Mouse (Mus musculus) fat pad, adult 2 months (tissue): ENCODE results near the gene Tll2.

ENCODE experiments used
- DNase-seq: peaks from one replicate; pipeline ENCODE4 v3.0.0-alpha.2; 2011; ENCODE audit warnings: low read depth, low spot score; ENCODE audit errors: extremely low read depth

The Tll2 gene

DNA sequence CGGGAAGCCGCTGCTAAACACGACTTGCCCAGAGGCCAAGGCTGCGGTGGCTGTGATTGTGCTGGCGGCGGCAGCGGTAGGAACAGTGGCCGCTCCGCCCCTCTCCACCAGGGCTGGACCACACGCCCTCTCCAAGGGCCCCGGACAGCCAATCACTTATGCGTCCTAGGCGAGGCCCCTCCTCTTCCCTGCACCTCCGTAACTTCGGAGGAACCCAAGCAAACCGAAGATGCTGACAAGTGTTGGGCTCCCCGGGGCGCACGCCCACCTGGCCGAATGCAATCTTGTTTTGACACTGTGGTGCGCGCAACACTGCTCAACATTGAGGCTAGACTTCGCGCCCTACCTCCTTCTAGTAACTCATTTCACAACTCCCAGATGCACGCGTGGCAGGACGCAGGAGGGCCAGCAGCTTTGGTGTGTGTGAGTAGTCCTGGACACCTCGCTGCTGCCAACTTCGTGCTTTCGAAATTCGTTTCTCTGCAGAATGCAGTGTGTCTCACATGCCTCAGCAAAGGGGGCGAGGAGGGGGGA, at the start of gene Tll2:
Gene Tll2, minus strand, starts transcription at position 25 of the 534 bp plus-strand sequence.
- no peak for DNase-seq

DNA sequence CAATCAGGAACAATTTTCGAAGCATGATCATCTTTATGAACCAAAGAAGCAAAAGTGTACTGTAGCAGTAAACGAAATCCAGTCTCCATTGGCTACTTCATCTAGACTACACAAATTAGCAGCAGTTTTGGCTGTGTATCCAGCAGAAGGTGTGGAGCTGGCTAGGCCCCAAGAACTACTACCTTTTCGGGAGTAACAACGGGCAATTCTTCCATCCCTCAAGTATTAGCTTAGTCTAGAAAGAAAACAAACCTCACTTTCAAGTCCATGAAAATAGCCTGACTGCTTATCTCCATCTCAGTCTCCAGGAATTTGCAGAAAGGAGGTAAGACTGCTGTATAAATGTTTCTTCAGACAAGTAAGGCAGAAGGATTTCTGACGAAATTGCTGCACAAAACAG, 47.9 kb upstream of the Tll2 start:
- no peak for DNase-seq

DNA sequence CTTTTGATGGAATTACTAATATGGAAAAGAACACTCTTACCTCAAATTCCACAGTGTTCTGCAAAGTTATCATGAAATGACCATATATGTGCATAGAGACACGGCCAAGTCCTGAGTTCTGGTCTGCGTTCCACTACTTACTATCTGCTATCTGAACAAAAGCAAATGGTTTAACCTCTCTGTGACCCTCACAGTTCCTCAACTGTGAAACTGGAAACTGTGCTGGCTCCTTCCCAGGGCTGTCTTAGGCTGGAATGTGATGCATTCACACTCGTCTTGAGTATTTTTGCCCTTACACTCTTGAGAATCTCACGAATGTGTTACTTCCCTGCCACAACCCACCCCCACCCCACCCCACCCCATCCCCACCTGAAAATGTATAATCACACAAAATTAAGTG, 42.3 kb upstream of the Tll2 start:
- DNase-seq = no peak

DNA sequence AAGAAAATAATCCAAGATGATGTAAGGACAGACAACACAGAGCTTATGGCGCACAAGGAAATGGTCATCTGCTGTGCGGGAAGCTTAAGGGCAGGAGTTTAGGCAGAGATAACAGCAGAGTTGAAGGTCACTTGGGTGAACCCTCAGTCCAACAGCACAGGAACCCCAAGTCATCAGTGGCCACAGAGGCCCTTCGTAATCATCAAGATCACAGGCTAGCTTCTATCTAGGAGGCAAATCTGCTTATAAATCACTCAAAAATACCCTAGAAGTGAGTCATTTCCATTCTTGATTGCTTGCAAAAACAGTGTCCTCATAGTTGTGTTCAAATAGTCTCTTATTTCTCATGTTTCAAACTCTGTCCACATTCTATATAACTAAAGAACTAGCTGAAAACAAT, 41.6 kb upstream of the Tll2 start:
- no peak for DNase-seq

DNA sequence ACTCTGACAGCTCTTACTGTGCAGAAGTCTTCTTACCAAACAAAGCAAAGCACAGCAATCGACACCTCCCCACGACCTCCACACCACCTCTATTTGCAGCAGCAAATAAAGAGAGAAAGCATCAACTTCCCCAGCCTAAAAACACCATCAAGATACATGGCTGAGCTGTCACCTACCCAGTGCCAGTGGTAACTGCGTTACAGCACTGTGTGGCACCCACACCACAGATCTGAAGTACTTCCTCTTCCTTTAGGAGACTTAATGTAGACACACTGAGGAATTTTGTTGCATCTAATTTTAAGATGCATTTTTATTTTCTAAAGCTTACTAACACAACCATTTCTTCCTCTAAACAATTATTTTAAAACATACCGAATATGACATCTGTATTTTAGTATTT, 39.6 kb upstream of the Tll2 start:
- DNase-seq = no peak

DNA sequence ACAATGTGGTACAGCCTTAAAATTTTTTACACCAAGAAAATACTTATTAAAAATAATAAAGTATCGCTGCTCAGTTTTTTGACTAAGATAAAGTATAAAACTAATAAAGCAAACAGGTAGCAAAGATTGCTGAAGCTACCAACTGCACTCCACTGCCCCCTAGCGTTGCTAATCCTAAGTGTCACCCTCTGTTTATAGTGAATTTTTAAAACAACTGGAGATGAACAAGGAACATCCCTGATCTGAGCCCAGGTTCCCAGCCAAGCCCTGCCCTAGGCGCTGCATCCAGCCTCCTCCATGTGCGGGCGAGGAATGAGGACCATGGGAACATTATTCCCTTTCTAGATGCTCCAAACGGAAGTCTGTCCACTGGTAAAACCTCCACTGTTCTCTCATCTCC, 37.9 kb upstream of the Tll2 start:
- no peak for DNase-seq

DNA sequence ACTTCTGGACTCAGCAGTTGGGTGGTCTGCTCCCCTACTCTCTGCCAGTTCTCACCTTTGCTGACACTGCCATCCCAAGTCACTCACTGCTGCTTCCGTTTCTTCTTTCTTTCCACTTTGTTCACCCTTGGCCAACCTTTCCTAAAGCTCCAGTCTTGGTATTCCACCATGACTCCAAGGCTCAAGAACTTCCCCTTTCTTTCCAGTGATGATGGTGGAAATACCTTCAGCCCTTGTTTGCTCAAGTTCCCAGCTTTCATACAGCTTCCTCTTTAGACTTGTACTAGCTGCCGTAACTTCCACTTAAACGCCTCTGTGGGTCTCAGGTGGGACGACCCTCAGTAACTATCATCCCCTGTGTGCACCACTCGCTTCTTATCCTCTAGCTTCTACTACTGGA, 35.4 kb upstream of the Tll2 start:
- no peak for DNase-seq

DNA sequence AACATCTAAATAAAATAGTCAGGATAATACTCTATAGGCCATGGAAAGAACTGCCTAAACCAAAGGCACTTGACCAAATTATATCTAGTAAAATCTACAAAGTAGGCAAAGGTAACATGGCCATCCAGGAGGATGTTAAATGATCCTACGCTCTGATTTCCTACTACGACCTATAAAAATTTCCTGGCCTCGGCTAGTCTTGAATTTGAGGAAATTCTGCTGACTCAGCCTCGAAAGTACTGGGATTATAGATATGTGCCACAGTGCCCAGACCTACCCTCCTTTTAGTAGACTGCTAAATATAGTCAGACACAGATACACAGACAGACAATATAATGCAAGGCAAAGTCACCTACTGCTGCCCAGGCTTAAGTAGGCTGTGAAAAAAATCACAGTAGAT, 27.1 kb upstream of the Tll2 start:
- no peak for DNase-seq

DNA sequence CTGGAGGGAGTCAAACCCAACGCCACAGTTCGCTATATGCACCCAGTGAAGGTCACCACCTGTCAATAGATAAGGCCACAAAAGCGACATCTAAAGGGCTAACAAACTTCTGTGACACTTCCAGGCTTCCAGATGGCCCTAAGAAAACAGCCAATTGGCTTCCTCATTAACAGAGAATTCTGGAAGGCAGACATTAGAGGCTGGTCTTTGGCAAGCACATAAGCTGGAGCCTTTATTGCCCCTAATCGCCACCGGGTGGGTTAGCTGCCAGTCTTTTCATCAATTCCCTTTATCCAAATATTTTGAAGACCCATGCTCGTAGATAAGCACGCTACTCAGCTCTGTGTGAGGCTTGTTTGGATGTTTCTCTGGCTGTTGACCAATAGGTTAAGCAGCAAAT, 1.7 kb upstream of the Tll2 start:
- no peak for DNase-seq

DNA sequence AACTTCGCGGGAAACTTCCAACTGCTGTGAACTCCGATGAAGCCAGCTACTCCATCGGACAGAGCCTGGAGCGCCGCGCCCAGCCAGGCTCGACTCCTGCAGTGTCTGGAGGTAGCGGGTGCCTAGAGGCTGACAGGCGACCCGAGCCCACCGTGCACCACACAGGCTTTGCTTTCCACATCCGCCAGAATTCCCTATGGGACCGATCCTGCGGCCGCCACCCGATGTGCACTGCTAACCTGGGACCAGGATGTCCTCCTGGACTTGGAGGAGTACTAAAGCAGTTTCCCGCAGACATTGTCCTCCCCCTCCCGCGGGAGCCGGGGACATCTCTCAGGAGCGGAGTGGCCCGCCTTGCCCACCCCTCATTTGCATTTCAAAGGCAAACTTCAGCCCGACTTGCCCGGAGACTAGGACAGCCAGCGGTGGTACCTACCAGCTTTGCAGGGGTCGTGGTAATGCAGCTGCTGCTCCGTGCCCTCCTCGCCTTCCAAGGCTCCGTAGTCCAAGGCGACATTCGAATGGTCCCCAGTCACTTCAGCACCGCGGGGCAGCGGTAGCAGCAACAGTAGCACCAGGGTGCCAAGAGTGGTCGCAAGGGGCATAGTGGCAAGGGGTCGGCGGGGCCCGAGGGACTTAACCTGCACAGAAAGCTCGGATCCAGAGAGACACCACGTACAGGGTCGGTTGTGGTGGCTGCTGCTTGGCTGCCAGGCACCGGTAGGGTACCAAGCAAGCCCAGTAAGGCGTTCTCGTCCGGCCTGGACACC, 409 bp downstream of the Tll2 start:
- no peak for DNase-seq

DNA sequence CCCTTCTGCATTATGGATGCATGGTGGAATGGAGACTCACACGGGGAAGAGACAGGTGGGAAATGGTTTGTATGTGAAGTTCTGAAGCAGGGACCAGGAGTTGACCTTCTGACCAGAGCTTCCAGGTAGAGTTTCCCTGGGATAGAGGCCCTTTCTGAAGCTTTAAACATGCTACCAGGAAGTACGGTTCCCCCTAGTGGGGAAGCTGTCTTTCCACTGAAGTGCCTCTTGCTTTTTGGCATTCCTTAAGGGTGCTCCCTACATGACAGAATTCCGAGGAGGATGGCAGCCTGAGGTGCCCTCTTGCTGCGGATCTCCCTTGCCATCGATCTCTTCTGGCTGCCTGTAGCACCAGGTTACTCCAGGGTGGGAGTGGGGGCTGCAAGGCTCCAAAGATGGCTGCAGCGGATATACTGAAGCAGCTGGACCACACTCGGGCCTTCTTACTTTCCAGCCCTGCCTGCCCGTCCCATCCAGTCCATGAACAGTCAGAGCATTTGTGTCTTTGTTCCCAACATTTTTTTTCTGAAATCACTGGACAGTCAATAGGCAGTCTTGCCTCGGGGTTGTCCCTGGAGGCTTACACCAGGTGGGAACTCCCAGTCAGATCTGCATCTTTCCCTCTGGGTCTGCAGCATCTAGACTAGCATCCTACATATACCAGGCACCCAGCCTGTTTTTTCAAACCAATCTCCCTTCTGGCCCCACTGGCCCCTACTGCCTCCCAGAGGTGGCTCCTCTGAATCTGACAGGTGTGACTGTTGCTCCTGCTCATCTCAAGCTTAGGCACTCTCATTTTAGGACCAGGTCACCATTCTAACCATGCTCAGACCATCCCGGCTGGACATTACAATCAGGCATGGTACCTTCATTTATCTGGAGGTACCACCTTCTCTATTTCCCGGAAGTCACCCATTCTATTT, 2.2 kb downstream of the Tll2 start:
- DNase-seq = no peak

DNA sequence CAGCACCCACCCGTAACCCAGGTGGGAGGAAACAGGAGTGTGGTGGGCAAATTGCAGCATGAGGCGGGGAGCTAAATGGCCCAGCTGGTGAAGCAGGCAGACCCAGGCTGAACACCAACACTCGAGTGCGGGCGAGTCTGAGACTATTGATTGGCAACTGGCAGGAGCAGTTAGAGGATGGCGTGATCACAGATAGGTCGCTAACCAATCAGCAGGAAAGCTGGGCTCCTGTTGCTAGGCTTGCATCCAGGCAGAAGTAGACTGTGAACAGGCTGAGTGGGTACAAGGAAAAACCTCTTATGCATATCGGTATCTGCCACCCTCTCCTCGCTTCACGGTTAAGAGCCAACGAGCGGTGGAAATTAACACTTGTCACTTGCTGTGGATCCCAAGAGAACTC, 9.0 kb downstream of the Tll2 start:
- DNase-seq = no peak

DNA sequence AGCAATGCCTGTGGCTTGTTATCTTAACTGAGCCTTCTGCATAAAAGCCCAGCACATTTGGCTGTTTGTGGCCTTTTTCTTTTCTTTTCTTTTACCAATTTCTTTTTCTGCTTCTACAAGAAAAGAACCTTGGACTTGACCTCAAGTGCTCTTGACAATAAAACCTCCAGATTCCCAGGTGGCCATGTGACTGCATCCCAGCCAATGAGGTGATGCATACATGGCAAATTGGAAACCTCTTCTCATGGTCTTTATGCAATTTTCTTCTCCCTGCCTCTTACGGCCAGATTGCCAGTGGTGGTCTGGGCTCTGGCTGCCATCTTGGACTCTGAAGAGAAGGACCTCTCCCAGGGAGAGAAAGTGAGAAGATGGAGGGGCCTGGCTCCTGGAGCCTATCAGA, 13.3 kb downstream of the Tll2 start:
- no peak for DNase-seq

DNA sequence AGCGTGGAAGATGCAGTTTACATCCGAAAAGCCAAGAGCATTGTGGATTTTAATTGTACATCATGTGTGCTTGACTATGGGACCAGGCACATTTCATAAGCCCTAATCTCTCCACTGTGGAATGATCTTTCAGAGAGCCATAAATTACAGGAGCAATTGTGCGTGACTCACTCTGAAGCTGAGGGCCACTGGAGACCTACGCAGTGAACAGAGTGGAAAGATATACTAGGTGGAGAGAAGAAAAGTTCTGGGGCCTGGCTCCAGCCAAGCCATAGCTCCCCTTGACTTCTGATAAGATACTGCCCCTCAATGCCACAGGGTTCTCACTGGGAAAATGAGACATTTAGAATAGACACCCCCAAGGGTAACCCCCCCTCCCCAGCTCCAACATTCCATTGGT, 13.7 kb downstream of the Tll2 start:
- no peak for DNase-seq

DNA sequence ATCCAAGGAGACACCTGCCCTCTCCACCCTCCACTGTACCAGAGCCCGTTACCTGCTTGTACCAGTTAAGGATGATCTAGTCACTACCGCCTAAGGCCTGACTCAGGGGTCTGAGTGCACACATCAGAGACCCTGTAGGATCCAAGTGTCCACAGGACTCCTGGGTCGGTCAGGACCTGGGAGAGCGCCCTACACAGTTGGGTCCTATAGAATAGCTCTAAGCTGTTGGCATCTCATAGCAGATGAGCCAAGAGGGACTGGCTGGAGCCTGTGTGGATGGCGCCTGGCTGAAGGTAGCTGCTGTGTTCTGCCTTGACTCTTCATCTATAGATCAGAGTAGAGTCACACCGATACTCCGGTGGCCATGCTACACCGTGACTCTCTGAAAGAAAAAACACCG, 14.9 kb downstream of the Tll2 start:
- DNase-seq = no peak

DNA sequence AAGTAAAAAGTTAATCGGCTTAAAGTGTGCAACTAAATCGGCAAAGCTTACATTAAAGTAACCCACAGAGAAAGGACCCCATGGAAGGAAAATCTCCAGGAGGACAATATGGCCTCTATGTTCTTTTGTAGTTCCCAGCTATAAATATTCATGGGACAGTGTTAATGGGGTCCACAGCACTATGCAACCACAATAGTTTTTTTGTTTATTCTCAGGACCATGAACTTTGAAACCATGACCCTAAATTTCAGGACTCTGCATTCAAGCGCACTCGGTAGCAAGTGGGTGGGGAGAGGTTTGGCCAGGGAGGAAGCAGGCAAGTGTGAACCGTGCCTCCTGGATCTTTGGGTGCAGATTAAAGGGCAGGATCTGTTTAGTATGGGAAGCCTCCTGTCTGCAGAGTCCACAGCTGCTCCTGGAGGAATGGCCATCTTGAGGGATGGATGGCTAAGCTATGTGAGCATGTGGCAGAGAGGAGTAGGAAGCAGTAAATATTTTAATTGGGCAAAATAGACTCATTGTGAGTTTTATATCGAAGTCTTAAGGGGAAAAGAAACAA, 15.7 kb downstream of the Tll2 start:
- DNase-seq = no peak

DNA sequence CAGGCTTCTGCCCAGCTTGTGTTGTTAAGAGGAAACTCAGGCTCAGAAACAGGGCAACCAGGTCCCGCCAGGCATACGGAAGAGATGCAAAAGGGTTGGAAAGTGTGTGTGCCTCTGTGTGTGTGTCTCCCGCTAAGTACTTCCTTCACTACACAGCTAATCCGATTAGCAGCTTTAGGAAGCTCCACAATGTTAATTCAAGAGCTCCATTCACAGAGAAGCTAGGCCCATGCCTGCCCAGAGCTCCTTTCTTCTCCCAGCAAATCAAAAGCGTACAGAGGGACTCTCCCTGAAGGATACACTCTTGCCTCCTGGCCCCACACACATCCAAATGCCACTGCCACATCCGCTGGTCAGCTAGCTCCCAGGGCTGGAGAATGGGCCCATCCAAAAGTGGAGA, 29.3 kb downstream of the Tll2 start:
- DNase-seq = no peak

DNA sequence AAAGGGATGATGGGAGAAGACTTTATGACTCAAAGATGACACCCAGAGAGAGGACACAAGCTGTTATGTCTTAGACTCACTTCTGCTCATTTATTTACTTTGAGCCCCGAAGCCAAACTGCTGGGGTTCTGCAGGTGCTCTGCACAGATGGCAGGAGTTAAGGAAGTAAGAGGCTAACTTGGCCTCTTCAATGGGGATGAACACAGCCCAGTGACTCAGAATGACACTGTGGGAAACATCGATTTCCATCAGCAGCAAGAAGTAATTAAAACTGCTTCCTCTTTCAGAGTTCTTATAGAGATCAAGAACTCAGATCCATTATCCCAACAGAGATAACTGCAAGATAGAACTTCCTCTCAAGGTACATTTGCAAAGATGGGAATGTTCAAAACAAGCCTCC, 29.8 kb downstream of the Tll2 start:
- DNase-seq = no peak

DNA sequence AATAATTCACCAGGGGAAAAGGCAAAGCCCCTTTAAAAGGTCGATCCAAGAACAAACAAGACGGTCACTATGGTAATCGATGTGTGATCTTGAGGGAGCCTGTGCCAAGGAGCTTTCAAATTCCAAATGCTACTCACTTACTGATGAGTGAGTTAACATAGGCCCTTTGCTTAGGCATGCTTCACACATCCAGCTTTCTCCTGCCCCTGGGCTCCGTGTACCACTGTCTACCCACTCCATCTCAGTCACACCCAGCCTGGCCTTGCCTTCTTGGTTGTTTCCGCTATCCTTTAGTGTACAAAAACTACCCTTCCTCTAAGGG, 40.8 kb downstream of the Tll2 start:
- DNase-seq = no peak

DNA sequence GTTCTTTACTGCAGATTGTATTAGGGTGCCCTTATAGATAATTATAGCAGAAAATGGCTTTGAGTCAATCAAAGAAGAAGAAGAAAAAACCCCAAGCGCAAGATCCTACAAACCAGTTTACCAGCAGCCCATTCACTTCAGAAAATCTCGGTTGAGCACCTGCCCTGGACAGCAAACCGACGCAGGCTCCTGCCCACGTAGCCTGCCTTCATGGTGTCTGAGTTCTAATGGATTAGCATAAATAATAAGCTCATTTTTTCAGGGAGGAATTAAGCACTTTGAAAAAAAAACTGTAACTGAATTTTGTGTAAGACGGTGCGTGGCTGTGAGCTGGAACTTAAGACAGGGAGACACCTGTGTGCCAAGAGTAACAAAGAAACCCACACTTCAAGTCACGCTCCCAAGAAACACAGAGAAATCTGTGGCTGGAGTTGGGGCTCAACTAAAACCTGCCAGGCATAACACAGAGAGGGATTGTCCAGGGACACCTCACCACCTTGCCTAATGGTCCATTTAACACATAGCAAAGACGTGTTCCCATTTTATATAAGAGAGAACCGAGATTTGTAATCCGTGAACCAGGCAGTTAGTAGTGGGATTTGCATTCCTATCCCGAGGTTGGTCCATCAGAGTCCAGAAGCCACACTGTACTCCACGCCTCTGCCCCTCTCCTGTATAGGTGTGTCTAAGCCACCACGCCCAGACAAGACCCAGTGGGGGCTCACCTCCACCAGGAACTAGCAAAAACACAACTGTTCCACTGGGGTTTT, 41.3 kb downstream of the Tll2 start:
- DNase-seq = peak; percentile 70

DNA sequence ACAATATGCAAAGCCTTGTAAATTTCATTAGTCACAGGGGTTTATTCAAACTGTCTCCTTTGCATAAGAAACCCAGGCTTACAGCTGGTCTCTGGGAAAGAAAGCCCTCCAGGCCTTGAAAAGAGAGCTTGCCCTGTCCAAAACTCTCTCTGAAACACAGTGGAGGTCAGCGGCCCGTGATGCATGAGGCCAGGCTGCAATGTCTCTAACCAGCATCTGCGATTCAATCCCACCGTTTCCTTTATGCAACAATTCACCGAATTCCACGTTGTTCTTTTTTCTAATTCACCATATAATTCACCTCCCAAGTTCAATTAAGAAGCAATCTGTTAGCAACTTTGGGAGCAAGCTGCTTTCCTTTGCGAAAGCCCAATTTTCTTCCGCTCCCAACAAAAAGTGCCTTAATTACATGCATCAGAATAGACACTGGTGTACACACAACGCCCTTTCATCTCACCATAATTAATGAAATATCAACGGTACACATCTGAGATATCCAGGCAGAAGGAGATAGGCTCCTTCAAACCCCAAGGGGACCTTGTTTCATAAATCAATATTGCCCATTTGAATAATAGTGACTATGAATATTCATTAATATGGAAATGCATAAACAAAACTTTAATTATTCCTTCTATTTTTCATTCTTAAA, 42.1 kb downstream of the Tll2 start:
- no peak for DNase-seq
